Mouse (Mus musculus): ENCODE results near the gene Casq2.

- TF ChIP-seq CTCF (IDR thresholded peaks at IDR 0.05; ENCODE audit: borderline replicate concordance, insufficient read depth, low read depth, low read length) (no peak), POLR2A (IDR thresholded peaks at IDR 0.05; ENCODE audit: borderline replicate concordance, insufficient read depth, low read length) (no peak)
Measured at GRCm38 (mm10) chr3:102151850-102152249, 65.6 kb downstream of the Casq2 start.
